Mouse (Mus musculus) neural tube, embryonic 14.5 days (tissue): ENCODE data around the gene Chrm3. TPM values are rescaled to one million over a fixed set of nuclear protein-coding genes. Genes with fewer than 3 reads are reported as not detected.

ENCODE experiments used
- ATAC-seq: fragments of 200-750 bp; cut with Nextera tagmentation; 2 replicates; pipeline ENCODE4 v1.8.0; 2017; ENCODE audit warnings: low read depth, mild to moderate bottlenecking, moderate TSS enrichment, moderate library complexity
- H3K27ac ChIP-seq: fragments of 300-500 bp; sonication (generic); 2 replicates; pipeline ENCODE4 v1.5.1; 2014; ENCODE audit warnings: low read depth, mild to moderate bottlenecking, control low read depth, low read length, moderate library complexity, mixed read lengths
- H3K27me3 ChIP-seq: fragments of 300-500 bp; sonication (generic); 2 replicates; pipeline ENCODE4 v1.6.1; 2014; ENCODE audit warnings: low read length; ENCODE audit not compliant: control insufficient read depth, insufficient read depth
- H3K36me3 ChIP-seq: fragments of 300-500 bp; sonication (generic); 2 replicates; pipeline ENCODE4 v1.6.1; 2014; ENCODE audit warnings: low read length, mixed read lengths; ENCODE audit not compliant: control insufficient read depth, insufficient read depth
- H3K4me1 ChIP-seq: fragments of 300-500 bp; sonication (generic); 2 replicates; pipeline ENCODE4 v1.6.1; 2014; ENCODE audit warnings: low read length; ENCODE audit not compliant: control insufficient read depth, insufficient read depth
- H3K4me2 ChIP-seq: fragments of 300-500 bp; sonication (generic); 2 replicates; pipeline ENCODE4 v1.6.1; 2014; ENCODE audit warnings: mild to moderate bottlenecking, low read depth, low read length, control low read depth
- H3K4me3 ChIP-seq: fragments of 300-500 bp; sonication (generic); 2 replicates; pipeline ENCODE4 v1.5.1; 2014; ENCODE audit warnings: low read depth, low read length, control low read depth, mixed read lengths
- H3K9ac ChIP-seq: fragments of 300-500 bp; sonication (generic); replicated peaks from 2 replicates; pipeline ENCODE4 v1.6.1; 2014; ENCODE audit warnings: low read depth, mild to moderate bottlenecking, control low read depth, low read length, mixed read lengths
- H3K9me3 ChIP-seq: fragments of 300-500 bp; sonication (generic); 2 replicates; pipeline ENCODE4 v1.6.1; 2016; ENCODE audit warnings: low read length; ENCODE audit not compliant: control insufficient read depth
- WGBS: fragments of 180-500 bp; shearing (Covaris S2); extraction: QIAGEN DNeasy Blood & Tissue Kit; methylation state at CpG from one replicate; pipeline ENCODE4 v1.1.7; 2014; 5-methylcytosine and 5-hydroxymethylcytosine counted together
- polyA plus RNA-seq: library from polyadenylated mRNA; unstranded; fragments of >200 nt; fragmentation: Nextera tagmentation; extraction: Ambion mirVana; gene quantifications from 2 replicates; pipeline ENCODE4 v1.2.1, GENCODE M21; 2014

Chrm3 gene
- polyA plus RNA-seq, 1 experiment from 2014 or later = 5.2 TPM

DNA sequence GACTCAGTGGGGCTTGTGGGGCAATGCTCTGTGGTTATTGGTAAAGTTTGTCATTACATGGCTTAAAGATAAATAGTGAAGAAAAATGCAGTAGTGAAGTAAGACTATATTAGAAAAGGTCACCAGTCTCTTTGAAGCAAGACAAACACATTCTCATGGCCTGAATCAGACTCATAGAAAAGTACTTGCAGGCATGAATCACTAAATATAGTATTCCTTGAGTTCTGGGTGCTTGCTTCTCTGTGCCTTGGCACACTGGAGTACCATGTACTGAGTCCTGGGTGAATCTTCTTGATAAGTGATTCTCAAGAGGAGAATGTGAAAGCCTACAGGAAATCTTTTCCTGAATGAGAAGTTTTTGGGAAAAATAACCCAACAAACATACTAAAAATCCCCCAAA is 408.0 kb downstream of the Chrm3 start:
- H3K4me1 ChIP-seq = no peaks in the 10 kb centered on the region
- H3K27ac ChIP-seq = no peak overlapping the region
- H3K4me3 ChIP-seq = no peak overlapping the region
- H3K9me3 ChIP-seq = no peaks in the 10 kb centered on the region
- no peak overlapping the region for H3K4me2 ChIP-seq
- no peak for ATAC-seq
- no peak overlapping the region for H3K9ac ChIP-seq
- no peaks in the 10 kb centered on the region for H3K27me3 ChIP-seq
- H3K36me3 ChIP-seq = no peaks in the 10 kb centered on the region

GRCm38 (mm10) chr13:9951376-9951775 is 409.3 kb downstream of the Chrm3 start:
- 92% methylated on average over 1 of the region's 1 CpGs for WGBS

GRCm38 (mm10) chr13:9949091-9949490 is 411.6 kb downstream of the Chrm3 start:
- Histone ChIP-seq H3K9ac (no peak overlapping the region), H3K9me3 (no peaks in the 10 kb centered on the region), H3K27ac (no peak overlapping the region), H3K4me3 (no peak overlapping the region), H3K36me3 (no peaks in the 10 kb centered on the region), H3K4me1 (no peaks in the 10 kb centered on the region), H3K4me2 (no peak overlapping the region), H3K27me3 (no peaks in the 10 kb centered on the region)
- 91% methylated on average over 4 of the region's 4 CpGs for WGBS
- no peak for ATAC-seq

More at GRCm38 (mm10) chr13:9951376-9951775, 409.3 kb downstream of the Chrm3 start:
- Histone ChIP-seq H3K36me3 (no peaks in the 10 kb centered on the region), H3K9me3 (no peaks in the 10 kb centered on the region), H3K27ac (no peak overlapping the region), H3K27me3 (no peaks in the 10 kb centered on the region), H3K4me3 (no peak overlapping the region), H3K4me1 (no peaks in the 10 kb centered on the region), H3K9ac (no peak overlapping the region), H3K4me2 (no peak overlapping the region)
- no peak for ATAC-seq

DNA sequence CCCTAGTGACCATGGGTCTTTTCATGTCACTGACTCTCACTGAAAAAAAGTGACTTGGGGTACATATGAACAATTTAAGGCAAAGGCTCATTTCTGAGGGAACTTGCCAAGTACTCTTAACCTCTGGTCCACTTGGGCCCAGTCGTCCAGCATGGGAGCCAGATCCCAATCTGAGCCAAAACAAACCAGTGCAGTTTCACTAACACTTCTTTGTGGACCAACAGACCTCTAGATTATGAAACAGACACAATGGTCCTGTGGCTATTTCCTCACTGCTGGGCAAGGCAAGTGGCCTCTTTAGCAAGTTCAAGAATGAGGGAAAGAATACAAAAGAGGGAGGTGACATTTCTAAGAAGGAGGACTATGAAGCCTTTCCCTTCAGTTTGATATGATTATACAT is 420.5 kb downstream of the Chrm3 start:
- Histone ChIP-seq H3K9me3 (no peaks in the 10 kb centered on the region), H3K4me1 (no peaks in the 10 kb centered on the region), H3K36me3 (no peaks in the 10 kb centered on the region), H3K9ac (no peak overlapping the region), H3K27me3 (no peaks in the 10 kb centered on the region), H3K4me3 (no peak overlapping the region), H3K4me2 (no peak overlapping the region), H3K27ac (no peak overlapping the region)
- 82% methylated on average over 1 of the region's 1 CpGs for WGBS
- ATAC-seq = no peak

GRCm38 (mm10) chr13:9938798-9939485 is 421.7 kb downstream of the Chrm3 start:
- WGBS = 68% methylated on average over 3 of the region's 3 CpGs
- Histone ChIP-seq H3K4me1 (no peaks in the 10 kb centered on the region), H3K4me3 (no peak overlapping the region), H3K27ac (no peak overlapping the region), H3K36me3 (no peaks in the 10 kb centered on the region), H3K9me3 (no peaks in the 10 kb centered on the region), H3K9ac (no peak overlapping the region), H3K27me3 (no peaks in the 10 kb centered on the region), H3K4me2 (no peak overlapping the region)
- ATAC-seq = no peak

GRCm38 (mm10) chr13:9932714-9933113 is 427.9 kb downstream of the Chrm3 start:
- WGBS = 37% methylated on average over 4 of the region's 4 CpGs
- Histone ChIP-seq H3K36me3 (no peaks in the 10 kb centered on the region), H3K9me3 (no peaks in the 10 kb centered on the region), H3K4me2 (no peak overlapping the region), H3K4me3 (no peak overlapping the region), H3K4me1 (no peaks in the 10 kb centered on the region), H3K27me3 (no peaks in the 10 kb centered on the region), H3K9ac (no peak overlapping the region), H3K27ac (no peak overlapping the region)
- peak; percentile 68 for ATAC-seq

DNA sequence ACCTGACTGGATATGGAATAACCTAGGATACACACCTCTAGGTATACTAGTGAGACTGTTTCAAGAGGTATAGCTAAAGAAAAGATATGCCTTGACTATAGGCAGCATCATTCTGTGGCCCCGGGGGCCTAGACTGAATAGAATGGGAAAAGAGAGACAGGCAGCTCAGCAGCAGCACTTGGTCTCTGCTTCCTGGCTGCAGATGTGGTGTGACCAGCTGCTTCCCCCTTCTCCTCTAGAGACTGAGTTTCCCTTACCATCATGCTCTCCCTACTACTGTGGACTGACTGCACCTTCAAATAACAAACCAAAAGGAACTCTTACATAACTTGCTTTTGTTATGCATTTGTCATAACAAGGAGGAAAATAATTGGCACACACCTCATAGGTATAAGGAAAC is 430.0 kb downstream of the Chrm3 start:
- Histone ChIP-seq H3K4me3 (no peak overlapping the region), H3K4me1 (no peaks in the 10 kb centered on the region), H3K36me3 (no peaks in the 10 kb centered on the region), H3K27ac (no peak overlapping the region), H3K9ac (no peak overlapping the region), H3K27me3 (no peaks in the 10 kb centered on the region), H3K4me2 (no peak overlapping the region), H3K9me3 (no peaks in the 10 kb centered on the region)
- 86% methylated on average over 1 of the region's 1 CpGs for WGBS
- ATAC-seq = no peak

DNA sequence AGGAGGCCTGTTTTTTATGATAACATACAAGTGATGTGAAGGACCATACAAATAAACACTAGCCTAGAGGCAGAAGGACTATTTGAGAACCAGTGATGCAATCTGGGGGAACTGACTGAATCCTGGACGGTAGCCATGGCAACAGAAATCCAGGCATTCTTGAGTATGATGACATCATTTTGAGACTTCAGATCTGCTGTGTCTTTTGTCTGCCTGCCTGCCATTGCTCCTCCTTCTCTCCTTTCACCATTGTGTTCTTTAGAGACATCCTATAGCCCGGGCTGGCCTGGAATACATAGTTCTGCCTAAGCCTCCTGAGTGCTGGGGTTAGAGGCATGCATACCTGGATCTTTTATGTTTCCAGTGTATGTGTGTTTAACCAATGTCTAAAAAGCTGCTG is 430.7 kb downstream of the Chrm3 start:
- Histone ChIP-seq H3K9me3 (no peaks in the 10 kb centered on the region), H3K27ac (no peak overlapping the region), H3K4me2 (no peak overlapping the region), H3K4me3 (no peak overlapping the region), H3K27me3 (no peaks in the 10 kb centered on the region), H3K4me1 (no peaks in the 10 kb centered on the region), H3K36me3 (no peaks in the 10 kb centered on the region), H3K9ac (no peak overlapping the region)
- peak; percentile 41; the same call in 1 of the 2 replicates for ATAC-seq
- 35% methylated on average over 2 of the region's 2 CpGs for WGBS

- Histone ChIP-seq H3K4me2 (no peak overlapping the region), H3K4me3 (no peak overlapping the region), H3K9me3 (no peaks in the 10 kb centered on the region), H3K9ac (no peak overlapping the region), H3K27me3 (no peaks in the 10 kb centered on the region), H3K4me1 (no peaks in the 10 kb centered on the region), H3K36me3 (no peaks in the 10 kb centered on the region), H3K27ac (no peak overlapping the region)
- no peak for ATAC-seq
- WGBS = 87% methylated on average over 1 of the region's 1 CpGs
Measured at GRCm38 (mm10) chr13:9921150-9921549, 439.5 kb downstream of the Chrm3 start.
